Mouse (Mus musculus) ES-Bruce4 (cell line): ENCODE data around the gene Rilpl1. TPM values are rescaled to one million over a fixed set of nuclear protein-coding genes. Genes with fewer than 3 reads are reported as not detected.

Experiments
- H3K27ac ChIP-seq: 2 replicates; pipeline ENCODE4 v1.5.1; 2012; ENCODE audit warnings: low read length, inconsistent platforms; ENCODE audit not compliant: insufficient read depth
- H3K27me3 ChIP-seq: 2 replicates; pipeline ENCODE4 v1.6.1; 2012; ENCODE audit warnings: mild to moderate bottlenecking, low read length, inconsistent platforms; ENCODE audit not compliant: control insufficient read depth, poor library complexity, insufficient read depth, severe bottlenecking
- H3K36me3 ChIP-seq: 2 replicates; pipeline ENCODE4 v1.6.1; 2012; ENCODE audit warnings: inconsistent platforms, mild to moderate bottlenecking, low read length, moderate library complexity; ENCODE audit not compliant: control insufficient read depth, poor library complexity, insufficient read depth, severe bottlenecking
- H3K4me1 ChIP-seq: one replicate; pipeline ENCODE4 v1.8.1; 2011; ENCODE audit warnings: low read length; ENCODE audit not compliant: control insufficient read depth, insufficient read depth
- H3K4me3 ChIP-seq: 2 replicates; pipeline ENCODE4 v1.5.1; 2011; ENCODE audit warnings: low read depth, mild to moderate bottlenecking, low read length
- H3K9ac ChIP-seq: 2 replicates; pipeline ENCODE4 v1.6.1; 2012; ENCODE audit warnings: low read depth, mild to moderate bottlenecking, inconsistent platforms; ENCODE audit not compliant: poor library complexity, severe bottlenecking
- H3K9me3 ChIP-seq: replicated peaks from 2 replicates; pipeline ENCODE4 v1.6.1; 2012; ENCODE audit warnings: mild to moderate bottlenecking, low read length, inconsistent platforms; ENCODE audit not compliant: control insufficient read depth, poor library complexity, insufficient read depth, severe bottlenecking
- CTCF ChIP-seq: IDR thresholded peaks from one replicate; pipeline ENCODE4 v1.8.1; 2011; ENCODE audit warnings: low read depth, low read length
- EP300 ChIP-seq: IDR thresholded peaks from 2 replicates; pipeline ENCODE4 v1.6.1; 2011; ENCODE audit warnings: low read depth, low read length; ENCODE audit not compliant: insufficient read depth
- POLR2A ChIP-seq: IDR thresholded peaks from one replicate; pipeline ENCODE4 v1.8.1; 2011; ENCODE audit warnings: low read length; ENCODE audit not compliant: insufficient read depth
- polyA plus RNA-seq: library from polyadenylated mRNA; stranded (reverse); fragments of >200 nt; gene quantifications from 2 replicates; pipeline ENCODE4 v1.2.4, GENCODE M21; 2011; ENCODE audit warnings: low read depth; ENCODE audit not compliant: missing spikeins, insufficient read depth, insufficient read length

Gene Rilpl1
- polyA plus RNA-seq, 1 experiment, result 18.0 TPM

- no peaks in the 10 kb centered on the region for H3K9me3 ChIP-seq
- no peak for TF ChIP-seq EP300
- no peak for TF ChIP-seq POLR2A
- TF ChIP-seq CTCF, result no peak
- H3K4me1 ChIP-seq, result no peaks in the 10 kb centered on the region
- no peak overlapping the region for H3K9ac ChIP-seq
- H3K27ac ChIP-seq, result no peak overlapping the region
- no peak overlapping the region for H3K4me3 ChIP-seq
- peaks cover 53% of the 10 kb centered on the region for H3K36me3 ChIP-seq
- H3K27me3 ChIP-seq, result no peaks in the 10 kb centered on the region
These were observed 74.4 kb downstream of the Rilpl1 start for GRCm38 (mm10) chr5:124456762-124457161.

- Histone ChIP-seq H3K4me3 (no peak overlapping the region), H3K36me3 (peaks cover 63% of the 10 kb centered on the region), H3K4me1 (peaks cover 3% of the 10 kb centered on the region), H3K27ac (no peak overlapping the region), H3K9me3 (no peaks in the 10 kb centered on the region), H3K27me3 (no peaks in the 10 kb centered on the region), H3K9ac (no peak overlapping the region)
- TF ChIP-seq POLR2A, result no peak
- TF ChIP-seq CTCF, result no peak
- TF ChIP-seq EP300, result peak; percentile 58; the same call in 1 of the 2 replicates
These were observed 77.1 kb downstream of the Rilpl1 start for GRCm38 (mm10) chr5:124454082-124454419.

GRCm38 (mm10) chr5:124453339-124454081 is 77.7 kb downstream of the Rilpl1 start:
- Histone ChIP-seq H3K4me1 (peaks cover 3% of the 10 kb centered on the region), H3K9ac (no peak overlapping the region), H3K9me3 (no peaks in the 10 kb centered on the region), H3K4me3 (no peak overlapping the region), H3K27ac (no peak overlapping the region), H3K27me3 (no peaks in the 10 kb centered on the region), H3K36me3 (peaks cover 63% of the 10 kb centered on the region)
- TF ChIP-seq EP300 (no peak), CTCF (no peak), POLR2A (no peak)

- no peak overlapping the region for H3K9ac ChIP-seq
- no peaks in the 10 kb centered on the region for H3K9me3 ChIP-seq
- no peak for TF ChIP-seq POLR2A
- no peak for TF ChIP-seq EP300
- TF ChIP-seq CTCF, result no peak
- no peaks in the 10 kb centered on the region for H3K27me3 ChIP-seq
- peaks cover 63% of the 10 kb centered on the region for H3K36me3 ChIP-seq
- H3K27ac ChIP-seq, result no peak overlapping the region
- H3K4me1 ChIP-seq, result peaks cover 3% of the 10 kb centered on the region
- H3K4me3 ChIP-seq, result no peak overlapping the region
These were observed 78.5 kb downstream of the Rilpl1 start for GRCm38 (mm10) chr5:124452494-124453228.

GRCm38 (mm10) chr5:124450641-124451340 is 80.4 kb downstream of the Rilpl1 start:
- no peaks in the 10 kb centered on the region for H3K27me3 ChIP-seq
- no peak overlapping the region for H3K27ac ChIP-seq
- peaks cover 5% of the 10 kb centered on the region for H3K4me1 ChIP-seq
- H3K36me3 ChIP-seq, result peaks cover 54% of the 10 kb centered on the region
- no peak overlapping the region for H3K4me3 ChIP-seq
- TF ChIP-seq CTCF (no peak), POLR2A (no peak), EP300 (no peak)
- no peak overlapping the region for H3K9ac ChIP-seq
- no peaks in the 10 kb centered on the region for H3K9me3 ChIP-seq

GRCm38 (mm10) chr5:124450051-124450450 is 81.1 kb downstream of the Rilpl1 start:
- H3K27ac ChIP-seq, result no peak overlapping the region
- H3K9ac ChIP-seq, result no peak overlapping the region

More at GRCm38 (mm10) chr5:124450051-124450450, 81.1 kb downstream of the Rilpl1 start:
- no peaks in the 10 kb centered on the region for H3K27me3 ChIP-seq
- H3K4me3 ChIP-seq, result no peak overlapping the region
- peaks cover 5% of the 10 kb centered on the region for H3K4me1 ChIP-seq
- TF ChIP-seq CTCF (no peak), POLR2A (no peak), EP300 (no peak)
- peaks cover 52% of the 10 kb centered on the region for H3K36me3 ChIP-seq
- no peaks in the 10 kb centered on the region for H3K9me3 ChIP-seq
